Mouse (Mus musculus): ENCODE measurements at regions not wholly inside any gene's neighbourhood (a gene's known extent, or its start where the extent isn't known, plus 50 kb on each side); places are given as distances from the start of the nearest gene placed in this dataset.

DNA sequence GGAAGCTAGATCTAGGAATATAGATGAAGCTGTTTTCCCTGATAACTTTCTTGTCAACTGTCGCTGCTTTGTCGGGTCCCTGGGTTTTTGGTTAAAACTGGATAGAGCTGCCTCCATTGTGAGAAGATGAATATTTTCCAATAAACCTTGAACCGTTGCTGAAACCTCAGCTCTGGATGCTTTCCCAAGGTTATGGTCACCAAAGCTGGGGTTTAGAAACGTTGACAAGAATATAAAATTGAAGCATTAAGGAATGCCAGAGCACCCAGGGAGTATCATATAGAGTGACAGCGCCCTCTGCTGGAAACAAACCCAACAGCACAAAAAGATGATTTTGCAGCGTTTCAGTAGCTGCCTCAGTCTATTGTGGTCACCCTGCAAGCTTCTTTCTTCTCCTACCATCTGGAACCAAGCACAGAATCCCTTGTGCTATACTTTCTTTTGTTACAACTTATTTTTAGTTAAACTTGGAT lies 111.7 kb upstream of the Snx19 start:
- no peak overlapping the region for H3K27ac ChIP-seq (ENCODE audit: insufficient read depth, low read depth, low read length)
- no peak overlapping the region for H3K4me3 ChIP-seq (ENCODE audit: insufficient read depth, low read depth, low read length)
- peaks cover 1% of the 10 kb centered on the region; the same call in 1 of the 2 replicates for H3K27me3 ChIP-seq (replicated peaks; ENCODE audit: control insufficient read depth, insufficient read depth, low read length)
- no peaks in the 10 kb centered on the region for H3K4me1 ChIP-seq (ENCODE audit: control insufficient read depth, insufficient read depth, low read length)
- H3K36me3 ChIP-seq (ENCODE audit: control insufficient read depth, insufficient read depth, low read length), result no peaks in the 10 kb centered on the region
- TF ChIP-seq POLR2A (IDR thresholded peaks at IDR 0.05; ENCODE audit: low read depth, low read length) (no peak), CTCF (conservative IDR thresholded peaks at IDR 0.05; ENCODE audit: insufficient read depth, insufficient read length, low read depth, low read length) (peak; percentile 34; the same call in 1 of the 2 replicates)
- peak; percentile 10 for DNase-seq
- 34% methylated on average over 6 of the region's 6 CpGs for WGBS

DNA sequence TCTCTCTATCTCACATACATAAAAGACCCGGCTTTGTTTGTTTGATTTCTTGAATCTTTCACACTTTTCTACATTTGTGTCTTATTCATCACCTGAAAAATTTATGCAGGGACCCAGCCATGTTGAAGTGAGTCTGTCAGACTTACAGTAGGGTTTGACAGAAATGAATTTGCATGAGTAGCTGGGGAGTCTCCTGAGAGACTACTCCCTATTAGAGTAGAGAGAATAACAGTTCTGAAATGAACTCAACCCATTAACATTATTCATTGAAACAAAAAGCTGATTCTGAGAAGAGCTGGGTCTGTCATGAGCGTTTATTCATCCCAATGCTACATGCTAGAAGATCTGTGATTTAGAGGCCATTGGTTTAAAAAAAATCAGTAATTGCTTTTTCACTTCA lies 82.0 kb upstream of the Snx19 start:
- 87% methylated on average over 2 of the region's 2 CpGs for WGBS
- no peaks in the 10 kb centered on the region for H3K27me3 ChIP-seq (replicated peaks; ENCODE audit: control insufficient read depth, insufficient read depth, low read length)
- no peaks in the 10 kb centered on the region for H3K4me1 ChIP-seq (ENCODE audit: control insufficient read depth, insufficient read depth, low read length)
- TF ChIP-seq CTCF (conservative IDR thresholded peaks at IDR 0.05; ENCODE audit: insufficient read depth, insufficient read length, low read depth, low read length) (no peak), POLR2A (IDR thresholded peaks at IDR 0.05; ENCODE audit: low read depth, low read length) (no peak)
- no peaks in the 10 kb centered on the region for H3K36me3 ChIP-seq (ENCODE audit: control insufficient read depth, insufficient read depth, low read length)
- DNase-seq, result no peak
- no peak overlapping the region for H3K4me3 ChIP-seq (ENCODE audit: insufficient read depth, low read depth, low read length)
- no peak overlapping the region for H3K27ac ChIP-seq (ENCODE audit: insufficient read depth, low read depth, low read length)

DNA sequence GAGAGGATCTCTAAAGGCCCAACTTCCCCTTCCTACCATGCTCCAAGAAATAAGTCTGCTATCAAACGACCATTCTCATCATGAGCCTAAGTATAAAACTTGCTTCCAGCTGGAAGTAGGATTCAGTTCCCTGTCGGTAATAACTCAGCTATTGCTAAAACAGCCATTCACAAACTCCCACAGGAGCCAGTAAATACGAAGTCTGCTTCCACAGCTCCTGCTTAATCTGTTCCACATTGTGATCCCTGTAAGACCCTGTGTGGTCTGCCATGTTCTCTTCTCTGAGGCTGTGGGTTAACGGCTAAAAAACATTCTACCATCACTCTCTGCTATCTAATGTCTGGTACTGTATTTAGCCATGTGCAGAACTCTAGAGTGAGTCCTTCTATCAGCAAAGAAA lies 72.9 kb upstream of the Snx19 start:
- no peak overlapping the region for H3K4me3 ChIP-seq (ENCODE audit: insufficient read depth, low read depth, low read length)
- no peaks in the 10 kb centered on the region for H3K27me3 ChIP-seq (replicated peaks; ENCODE audit: control insufficient read depth, insufficient read depth, low read length)
- no peak for TF ChIP-seq CTCF (conservative IDR thresholded peaks at IDR 0.05; ENCODE audit: insufficient read depth, insufficient read length, low read depth, low read length)
- TF ChIP-seq POLR2A (IDR thresholded peaks at IDR 0.05; ENCODE audit: low read depth, low read length), result no peak
- WGBS, result 50% methylated on average over 4 of the region's 4 CpGs
- no peaks in the 10 kb centered on the region for H3K4me1 ChIP-seq (ENCODE audit: control insufficient read depth, insufficient read depth, low read length)
- no peaks in the 10 kb centered on the region for H3K36me3 ChIP-seq (ENCODE audit: control insufficient read depth, insufficient read depth, low read length)
- DNase-seq, result no peak
- no peak overlapping the region for H3K27ac ChIP-seq (ENCODE audit: insufficient read depth, low read depth, low read length)

- 90% methylated on average over 2 of the region's 2 CpGs for WGBS
- no peaks in the 10 kb centered on the region for H3K4me1 ChIP-seq (ENCODE audit: control insufficient read depth, insufficient read depth, low read length)
Measured at GRCm38 (mm10) chr9:30355642-30356041, 71.3 kb upstream of the Snx19 start.

DNA sequence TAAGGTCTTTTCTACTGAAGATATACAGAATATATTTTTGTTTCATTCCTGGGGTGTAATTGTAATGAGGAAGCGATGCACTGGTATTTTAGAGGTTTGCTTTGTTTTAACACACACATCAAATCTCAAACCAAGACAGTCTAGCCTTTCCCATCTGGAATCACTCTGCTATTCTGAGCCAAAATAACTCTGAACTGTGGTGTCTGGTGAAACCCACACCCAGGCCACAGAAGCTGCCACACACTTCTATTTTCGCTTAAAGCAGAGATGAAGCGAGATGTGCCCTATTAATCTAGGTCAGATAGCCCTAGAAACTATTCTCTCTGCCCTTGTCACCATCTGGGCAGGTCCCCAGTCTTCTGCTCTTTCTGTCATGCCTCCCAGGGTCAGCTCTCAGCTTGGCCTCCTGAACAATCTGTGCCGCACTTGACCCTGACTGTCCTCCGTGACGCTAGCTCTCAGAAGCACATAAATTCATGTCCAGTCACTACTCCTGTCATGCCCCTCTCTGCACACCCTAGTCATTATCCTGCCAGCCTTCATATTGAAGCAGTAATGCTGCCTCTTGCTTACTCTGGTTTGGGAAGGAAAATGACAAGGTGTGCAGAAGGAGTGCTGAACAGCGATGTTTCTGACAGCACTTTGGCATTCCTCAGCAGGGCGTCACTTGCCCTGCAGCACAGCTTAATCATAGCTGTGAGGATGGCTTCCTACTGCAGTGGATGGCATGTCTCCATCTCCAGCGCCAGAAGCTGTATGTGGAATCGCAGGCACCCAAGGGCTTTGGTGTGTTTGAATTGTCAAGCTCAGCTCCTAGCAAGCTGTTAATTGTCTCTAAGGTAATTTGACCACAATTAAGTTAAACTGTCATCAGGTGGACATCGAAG lies 57.1 kb upstream of the Snx19 start:
- Histone ChIP-seq H3K36me3 (ENCODE audit: control insufficient read depth, insufficient read depth, low read length) (no peaks in the 10 kb centered on the region), H3K4me1 (ENCODE audit: control insufficient read depth, insufficient read depth, low read length) (no peaks in the 10 kb centered on the region), H3K27me3 (replicated peaks; ENCODE audit: control insufficient read depth, insufficient read depth, low read length) (no peaks in the 10 kb centered on the region), H3K27ac (ENCODE audit: insufficient read depth, low read depth, low read length) (no peak overlapping the region), H3K4me3 (ENCODE audit: insufficient read depth, low read depth, low read length) (no peak overlapping the region)
- no peak for DNase-seq
- TF ChIP-seq CTCF (conservative IDR thresholded peaks at IDR 0.05; ENCODE audit: insufficient read depth, insufficient read length, low read depth, low read length), result no peak
- TF ChIP-seq POLR2A (IDR thresholded peaks at IDR 0.05; ENCODE audit: low read depth, low read length), result no peak
- 56% methylated on average over 11 of the region's 11 CpGs for WGBS

More at GRCm38 (mm10) chr9:30355642-30356041, 71.3 kb upstream of the Snx19 start:
- no peak overlapping the region for H3K4me3 ChIP-seq (ENCODE audit: insufficient read depth, low read depth, low read length)
- DNase-seq, result no peak
- no peaks in the 10 kb centered on the region for H3K27me3 ChIP-seq (replicated peaks; ENCODE audit: control insufficient read depth, insufficient read depth, low read length)
- H3K36me3 ChIP-seq (ENCODE audit: control insufficient read depth, insufficient read depth, low read length), result no peaks in the 10 kb centered on the region
- TF ChIP-seq POLR2A (IDR thresholded peaks at IDR 0.05; ENCODE audit: low read depth, low read length) (no peak), CTCF (conservative IDR thresholded peaks at IDR 0.05; ENCODE audit: insufficient read depth, insufficient read length, low read depth, low read length) (no peak)
- H3K27ac ChIP-seq (ENCODE audit: insufficient read depth, low read depth, low read length), result no peak overlapping the region

GRCm38 (mm10) chr9:30370789-30371188 lies 56.1 kb upstream of the Snx19 start:
- TF ChIP-seq POLR2A (IDR thresholded peaks at IDR 0.05; ENCODE audit: low read depth, low read length) (no peak), CTCF (conservative IDR thresholded peaks at IDR 0.05; ENCODE audit: insufficient read depth, insufficient read length, low read depth, low read length) (no peak)
- Histone ChIP-seq H3K27me3 (replicated peaks; ENCODE audit: control insufficient read depth, insufficient read depth, low read length) (no peaks in the 10 kb centered on the region), H3K27ac (ENCODE audit: insufficient read depth, low read depth, low read length) (no peak overlapping the region), H3K4me1 (ENCODE audit: control insufficient read depth, insufficient read depth, low read length) (no peaks in the 10 kb centered on the region), H3K4me3 (ENCODE audit: insufficient read depth, low read depth, low read length) (no peak overlapping the region), H3K36me3 (ENCODE audit: control insufficient read depth, insufficient read depth, low read length) (no peaks in the 10 kb centered on the region)
- 81% methylated on average over 2 of the region's 2 CpGs for WGBS
- DNase-seq, result no peak

DNA sequence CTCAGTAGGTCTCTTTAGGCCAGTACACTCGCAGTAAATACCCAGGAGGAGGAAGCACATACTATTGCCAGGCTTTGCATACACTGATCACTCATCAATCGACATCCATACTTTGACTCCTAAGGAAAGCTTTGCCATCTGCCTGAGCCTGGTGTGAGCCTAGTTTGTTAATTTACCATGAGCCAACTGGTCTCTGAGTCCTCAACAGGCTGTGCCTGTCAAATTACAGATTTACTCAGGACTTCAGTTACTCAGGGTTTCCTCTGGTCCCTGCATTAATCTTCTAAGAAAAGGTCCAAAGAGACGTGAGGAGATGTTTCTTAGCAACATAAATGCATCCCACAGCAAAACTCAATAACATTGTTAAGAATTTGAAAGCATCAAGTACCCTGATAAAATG lies 50.0 kb upstream of the Snx19 start:
- H3K4me1 ChIP-seq (ENCODE audit: control insufficient read depth, insufficient read depth, low read length), result no peaks in the 10 kb centered on the region
- no peak for DNase-seq
- H3K36me3 ChIP-seq (ENCODE audit: control insufficient read depth, insufficient read depth, low read length), result no peaks in the 10 kb centered on the region
- WGBS, result 73% methylated on average over 3 of the region's 3 CpGs
- no peak overlapping the region for H3K4me3 ChIP-seq (ENCODE audit: insufficient read depth, low read depth, low read length)
- H3K27me3 ChIP-seq (replicated peaks; ENCODE audit: control insufficient read depth, insufficient read depth, low read length), result no peaks in the 10 kb centered on the region
- TF ChIP-seq POLR2A (IDR thresholded peaks at IDR 0.05; ENCODE audit: low read depth, low read length) (no peak), CTCF (conservative IDR thresholded peaks at IDR 0.05; ENCODE audit: insufficient read depth, insufficient read length, low read depth, low read length) (no peak)
- H3K27ac ChIP-seq (ENCODE audit: insufficient read depth, low read depth, low read length), result no peak overlapping the region

Measured in kidney, adult 2 months (tissue).